Mouse (Mus musculus) liver, postnatal 0 days (tissue): ENCODE results near the gene Asb2.

Experiments
- CTCF ChIP-seq: sonication (generic); IDR thresholded peaks from 2 replicates; pipeline ENCODE4 v1.5.1; 2016; ENCODE audit warnings: antibody characterized with exemption, low read depth
- EP300 ChIP-seq: IDR thresholded peaks from 2 replicates; pipeline ENCODE4 v1.6.1; 2016; ENCODE audit warnings: antibody characterized with exemption, low read depth, mild to moderate bottlenecking

DNA sequence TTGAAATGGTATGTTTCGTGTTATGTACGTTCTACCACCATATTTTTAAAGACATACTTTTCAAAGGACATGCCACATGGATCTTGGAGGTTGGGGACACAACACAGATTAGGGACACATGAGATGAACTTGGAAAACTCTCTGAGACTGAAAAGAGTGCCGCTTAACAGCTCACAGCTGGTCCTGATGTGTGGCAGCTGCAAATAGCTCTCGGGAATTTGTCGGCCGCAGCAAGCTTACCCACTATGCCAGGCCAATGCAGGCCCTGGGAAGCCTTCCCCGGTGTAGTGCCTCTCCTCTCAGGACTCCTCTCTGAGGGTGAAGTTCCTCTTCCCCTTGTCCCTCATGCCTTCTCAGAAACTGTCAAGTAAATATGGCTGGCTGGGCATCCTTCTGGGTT, 41.0 kb upstream of the Asb2 start:
- TF ChIP-seq CTCF = no peak
- TF ChIP-seq EP300 = no peak
